Mouse (Mus musculus) lung, adult 2 months (tissue): ENCODE results near the gene Rbm33.

Source experiments
- CTCF ChIP-seq: fragments of 200-500 bp; IDR thresholded peaks from 2 replicates; pipeline ENCODE4 v1.5.1; 2011; ENCODE audit warnings: mild to moderate bottlenecking, low read length, control low read depth; ENCODE audit not compliant: insufficient read depth
- POLR2A ChIP-seq: fragments of 200-500 bp; IDR thresholded peaks from 2 replicates; pipeline ENCODE4 v1.6.1; 2011; ENCODE audit warnings: low read depth, mild to moderate bottlenecking, control low read depth, low read length, borderline replicate concordance; ENCODE audit errors: extremely low read depth

GRCm38 (mm10) chr5:28315526-28315925 is 1.4 kb upstream of the Rbm33 start:
- TF ChIP-seq CTCF (no peak), POLR2A (no peak)
